Mouse (Mus musculus) cerebellum, adult 9-10 months (tissue): Measurements from ENCODE around the gene Map4k4.
A peak's percentile ranks its signal among the peaks of the same experiment; 100 is the strongest.

ENCODE experiments used
- DNase-seq: peaks from one replicate; pipeline ENCODE4 v3.0.0; 2022

The Map4k4 gene

DNA sequence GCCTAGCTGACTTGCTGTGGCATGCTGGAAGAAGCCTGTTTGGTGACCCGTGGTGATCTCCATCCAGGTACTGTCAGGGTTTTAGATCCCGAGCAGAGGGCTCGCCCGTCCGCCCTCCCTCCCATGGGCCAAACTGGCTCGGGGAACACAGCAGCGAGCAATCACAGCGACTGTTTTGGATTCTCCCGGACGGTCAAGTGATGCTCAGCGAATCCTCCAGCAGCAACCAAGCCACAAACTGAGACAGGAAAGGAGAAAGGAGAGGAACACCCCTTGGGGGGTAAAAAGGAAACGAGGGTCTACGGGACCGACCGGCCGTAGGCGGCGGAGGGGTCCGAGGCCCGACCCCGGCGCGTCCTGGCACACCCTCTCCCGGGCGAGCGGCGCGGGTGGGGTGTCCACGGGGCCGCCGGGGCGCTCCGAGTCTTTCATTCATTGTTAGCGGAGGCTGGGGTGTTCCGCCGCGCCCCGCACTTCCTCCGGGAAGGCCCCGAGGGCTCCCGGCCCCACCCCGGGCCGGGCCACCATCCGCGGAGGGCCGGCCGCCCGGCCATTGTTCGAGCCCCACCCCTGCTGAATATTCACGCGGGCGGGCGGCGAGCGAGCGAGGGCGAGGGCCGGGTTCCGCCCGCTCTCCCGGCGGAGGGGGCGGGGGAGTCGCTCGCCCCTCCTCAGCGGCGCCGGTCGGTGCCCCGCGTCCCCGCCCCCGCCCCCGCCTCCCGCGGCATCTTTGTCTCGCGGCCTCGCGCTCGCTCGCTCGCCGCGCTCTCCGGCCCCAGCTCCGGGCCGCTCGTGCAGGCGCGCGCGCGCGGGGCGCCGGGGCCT lies at the start of gene Map4k4:
Gene Map4k4 (plus strand): TSS at position 733 of the 825 bp plus-strand sequence.
- peak; percentile 72 for DNase-seq

DNA sequence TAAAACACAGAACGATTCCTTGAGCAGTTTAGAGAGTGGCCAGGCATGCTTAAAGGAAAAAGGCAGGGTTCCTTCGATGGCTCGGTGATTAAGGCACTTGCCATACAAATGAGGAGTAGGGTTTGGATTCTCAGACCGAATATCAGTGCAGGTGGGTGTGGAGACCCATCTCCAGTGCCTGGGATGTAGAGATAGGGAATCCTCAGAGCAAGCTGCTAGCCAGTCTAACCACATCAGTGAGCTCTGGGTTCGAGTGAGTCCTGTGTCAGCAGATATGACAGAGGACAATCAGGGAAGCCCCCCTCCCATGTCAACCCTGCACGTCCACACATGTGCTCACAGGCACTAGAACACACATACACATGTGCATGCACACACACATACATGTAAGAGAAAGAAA lies 44.8 kb upstream of the Map4k4 start:
- no peak for DNase-seq

DNA sequence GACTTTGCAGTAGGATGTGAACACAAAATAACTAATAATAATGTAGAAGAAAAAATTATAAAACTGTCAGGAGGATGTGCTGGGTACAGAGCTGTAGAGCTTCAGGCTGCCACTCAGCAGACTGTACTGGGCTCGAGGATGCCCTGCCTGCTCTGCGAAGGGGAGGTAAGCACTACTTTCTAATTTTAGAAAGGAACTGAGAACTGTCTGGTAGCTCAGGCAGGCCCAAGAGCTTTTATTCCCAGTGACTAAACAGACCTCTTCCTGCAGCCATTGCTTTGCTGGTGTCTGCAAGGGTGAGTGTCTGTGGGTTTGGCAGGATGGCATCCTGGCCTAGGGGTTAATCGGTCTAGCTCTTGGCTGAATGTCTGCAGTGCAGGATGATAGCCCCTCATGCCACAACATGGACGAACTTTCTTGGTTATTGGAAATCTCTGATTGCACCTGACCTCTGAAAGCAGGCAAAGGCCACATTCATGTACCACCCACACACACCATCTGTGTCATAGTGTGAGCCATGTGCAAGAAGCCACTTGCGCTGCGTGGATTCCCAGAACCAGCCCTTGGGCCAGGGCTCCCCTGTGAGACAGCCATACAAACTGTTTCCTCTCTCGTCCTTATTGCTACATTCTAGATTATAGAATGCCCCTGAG lies 43.8 kb upstream of the Map4k4 start:
- peak; percentile 77 for DNase-seq

DNA sequence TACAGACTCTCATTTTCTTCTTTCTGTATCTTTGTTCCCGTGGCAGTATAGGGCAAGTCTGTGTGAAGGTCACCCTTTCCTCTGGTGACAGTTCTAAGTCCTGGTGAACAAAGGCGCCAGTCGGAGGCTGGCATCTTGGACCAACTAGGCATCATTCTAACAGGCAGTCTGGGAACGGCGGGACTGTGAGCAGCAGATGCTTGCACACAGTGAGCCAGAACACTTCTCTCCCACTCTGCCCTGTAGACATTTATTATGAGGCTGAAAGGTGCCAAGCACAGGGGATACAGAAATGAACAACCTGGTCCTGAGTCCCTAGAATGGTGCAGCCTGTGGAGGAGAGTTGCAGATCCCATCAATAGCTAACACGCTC lies 43.3 kb upstream of the Map4k4 start:
- DNase-seq = peak; percentile 73

DNA sequence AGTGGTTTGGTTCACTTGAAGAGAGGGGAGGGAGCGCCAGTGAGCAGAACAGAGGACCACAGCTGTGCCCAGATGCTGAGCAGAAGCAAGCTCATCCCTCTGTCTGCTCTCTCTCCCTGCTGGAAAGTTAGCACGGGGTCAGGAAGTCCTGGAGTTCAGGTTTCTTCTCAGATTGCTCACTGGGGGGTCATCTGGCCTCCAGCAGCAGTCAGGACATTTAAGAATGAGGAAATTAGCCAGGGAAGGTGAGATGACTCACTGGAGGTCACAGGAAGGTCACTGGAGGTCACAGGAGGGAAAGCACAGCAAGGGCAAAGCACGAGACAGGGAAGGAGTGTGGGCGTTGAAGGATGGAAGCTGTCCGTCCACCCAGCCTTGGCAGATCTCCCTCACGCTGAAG lies 41.5 kb upstream of the Map4k4 start:
- no peak for DNase-seq

DNA sequence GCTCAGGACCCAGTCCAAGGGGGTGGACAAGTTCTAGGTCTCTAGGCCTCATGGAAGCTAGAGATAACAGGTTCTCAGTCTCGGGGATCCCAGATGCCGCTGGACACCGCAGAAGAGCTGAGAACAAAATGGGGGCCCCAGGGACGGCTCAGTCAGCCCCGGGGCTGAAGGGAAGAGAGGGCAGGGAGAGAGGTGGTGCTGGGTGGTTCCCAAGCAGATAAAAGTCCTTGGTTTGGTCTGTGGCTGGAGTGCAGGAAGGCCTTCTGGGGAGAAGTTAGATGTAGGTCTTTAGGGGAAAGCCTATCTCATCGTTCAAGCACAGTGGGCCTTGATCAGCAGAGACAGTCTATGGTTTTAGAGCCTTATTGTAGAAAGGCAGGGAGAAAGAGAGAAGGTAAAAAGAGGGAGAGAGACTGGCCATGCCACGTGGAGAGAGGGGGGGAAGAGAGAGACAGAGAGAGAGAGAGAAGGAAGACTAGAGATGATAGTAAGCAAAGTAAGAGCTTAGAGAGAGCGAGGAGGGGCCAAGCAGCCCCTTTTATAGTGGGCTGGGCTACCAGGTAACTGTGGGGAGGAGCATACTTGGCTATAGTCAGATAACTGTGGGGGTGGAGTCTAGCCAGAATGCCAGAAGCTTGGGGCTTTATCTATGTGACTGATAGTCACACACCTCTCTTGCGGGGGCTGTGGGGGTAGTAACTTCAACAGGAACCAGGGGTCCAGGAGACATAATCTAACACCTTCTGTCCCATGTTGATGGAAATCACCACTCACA lies 34.2 kb upstream of the Map4k4 start:
- no peak for DNase-seq

DNA sequence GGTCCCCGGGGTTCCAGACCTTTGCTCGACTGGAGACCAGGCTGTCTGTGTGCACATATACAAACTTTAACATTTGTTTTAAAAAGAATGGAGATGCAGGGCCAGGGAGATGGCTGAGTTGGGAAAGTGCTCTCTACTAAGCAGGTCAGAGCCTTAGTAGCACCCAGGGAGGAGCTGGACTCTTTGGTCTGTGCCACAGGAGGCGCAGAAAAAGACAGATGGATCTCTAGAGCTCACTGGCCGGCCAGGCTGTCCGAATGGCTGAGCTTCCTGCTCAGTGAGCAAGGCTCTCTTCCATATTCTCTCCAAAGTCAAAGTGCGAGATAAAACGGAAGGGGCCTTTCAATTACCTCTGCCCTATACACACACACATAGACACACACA lies 33.6 kb upstream of the Map4k4 start:
- peak; percentile 72 for DNase-seq

DNA sequence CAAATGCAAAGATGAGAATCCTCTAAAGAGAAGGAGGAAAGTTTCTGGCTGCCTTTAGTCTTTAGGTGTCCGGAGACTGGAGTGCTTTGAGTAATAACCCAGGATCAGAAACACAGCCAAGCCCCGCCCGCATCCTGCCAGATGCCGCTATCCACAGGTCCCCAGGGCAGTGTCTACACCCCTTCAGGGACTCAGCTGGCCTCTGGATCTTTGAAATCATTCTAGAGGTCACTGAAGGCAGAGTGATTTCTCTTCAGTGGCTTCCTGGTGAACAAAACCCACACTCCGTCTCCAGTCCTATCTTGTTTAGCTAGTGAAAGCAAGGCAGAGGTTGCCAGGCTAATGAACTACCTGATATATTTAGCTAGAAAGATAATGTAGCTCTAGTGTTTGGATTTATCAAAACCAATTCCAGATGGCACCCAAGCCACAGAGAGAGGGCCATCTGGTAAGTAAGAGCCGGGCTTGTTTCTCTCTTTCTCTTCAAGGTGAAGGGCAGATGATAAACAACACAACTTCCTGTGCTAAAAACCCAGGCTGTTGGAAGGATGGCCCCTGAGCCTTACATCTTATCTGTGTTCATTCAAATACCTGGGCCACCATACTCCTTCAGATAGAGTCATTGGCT lies 32.6 kb upstream of the Map4k4 start:
- DNase-seq = peak; percentile 66

DNA sequence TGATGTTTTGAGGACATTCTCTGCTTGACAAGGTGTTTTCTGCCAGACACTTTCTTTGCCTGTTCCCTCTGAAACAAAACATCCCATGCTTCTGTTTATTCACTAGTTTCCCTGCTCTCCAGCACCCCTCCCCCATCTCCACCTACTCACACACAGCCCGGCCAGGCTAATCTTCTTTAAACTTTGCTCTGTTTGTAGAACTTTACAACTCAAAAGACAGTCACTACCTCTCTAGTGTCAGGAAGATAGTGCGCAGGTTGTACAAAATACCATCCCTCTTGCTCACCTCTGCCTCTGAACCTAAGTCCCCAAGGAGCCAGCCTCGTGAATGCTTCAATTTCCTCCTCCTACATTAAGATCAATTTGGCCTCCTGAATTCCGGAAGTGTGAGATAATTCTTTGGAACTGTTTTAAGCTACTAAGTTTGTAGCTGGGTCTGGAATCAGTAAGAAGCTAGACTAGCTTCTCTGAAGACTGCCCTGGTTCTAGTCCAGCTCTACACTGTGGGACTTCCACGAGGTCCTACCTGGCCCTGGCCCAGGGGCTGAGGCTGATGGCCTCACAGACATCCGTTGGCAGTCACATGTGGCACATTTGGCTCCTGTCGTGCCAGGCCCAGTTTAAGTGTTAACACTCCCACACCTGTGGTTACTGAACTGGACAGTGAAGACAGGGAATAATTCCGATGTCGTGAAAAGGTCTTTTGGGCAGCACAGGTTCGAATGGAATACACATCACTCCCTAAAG lies 31.7 kb upstream of the Map4k4 start:
- peak; percentile 73 for DNase-seq

DNA sequence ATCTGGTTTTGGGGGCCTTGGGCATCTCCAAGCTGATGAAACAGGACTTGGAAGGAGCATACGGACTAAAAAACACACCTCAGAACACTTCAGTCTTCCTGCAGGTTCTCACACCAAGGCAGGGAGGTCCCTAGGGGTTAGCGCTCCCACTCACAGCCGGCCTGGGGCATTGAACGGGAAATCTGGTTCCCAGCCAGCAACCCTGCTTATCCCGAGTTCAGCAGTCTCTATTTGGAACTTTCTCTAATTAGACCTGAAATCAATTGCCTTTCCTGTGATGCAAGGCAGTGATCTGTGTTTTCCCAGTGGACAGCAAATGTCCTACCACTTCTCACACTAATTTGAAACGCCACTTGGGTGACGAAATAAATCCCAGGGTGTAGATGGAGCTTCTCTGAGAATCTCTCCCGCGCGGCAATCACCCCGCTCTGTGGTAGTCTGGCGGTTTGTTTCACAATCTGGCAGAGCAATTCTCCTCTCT lies 31.0 kb upstream of the Map4k4 start:
- peak; percentile 67 for DNase-seq

DNA sequence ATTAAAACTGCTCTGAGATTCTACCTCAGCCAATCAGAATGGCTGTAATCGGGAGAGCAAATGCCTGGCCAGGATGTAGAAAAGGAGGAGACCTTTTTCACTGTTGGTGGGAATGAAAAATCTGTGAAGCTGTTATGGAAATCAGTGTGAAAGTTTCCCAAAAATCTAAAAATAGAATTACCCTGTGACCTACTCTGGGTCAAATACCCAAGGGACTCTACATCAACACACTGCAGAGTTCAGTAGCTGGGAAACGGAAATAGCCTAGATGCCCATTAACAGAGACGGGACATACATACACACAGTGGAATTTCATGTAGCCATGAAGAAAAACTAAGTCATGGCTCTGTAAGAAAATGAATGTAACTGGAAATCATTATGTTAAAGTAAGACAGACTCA lies 22.7 kb upstream of the Map4k4 start:
- no peak for DNase-seq

DNA sequence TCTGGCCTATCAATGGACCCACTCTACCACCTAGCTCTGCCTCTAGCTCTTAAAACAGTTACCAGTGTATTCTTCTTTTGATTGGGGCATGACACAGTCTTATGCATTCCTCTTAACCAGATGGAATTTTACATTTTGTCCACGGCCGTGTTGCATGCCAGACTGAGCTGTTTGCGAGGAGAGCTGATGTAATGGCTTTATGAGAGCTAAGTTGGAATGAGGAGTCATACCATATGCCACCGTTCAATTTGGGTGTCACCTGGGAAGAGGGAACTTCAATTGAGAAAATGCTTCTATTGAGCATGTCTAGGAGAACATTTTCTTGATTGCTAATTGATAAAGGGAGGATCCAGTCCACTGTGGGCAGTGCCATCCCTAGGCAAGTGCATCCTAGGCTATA lies 18.2 kb upstream of the Map4k4 start:
- peak; percentile 65 for DNase-seq

DNA sequence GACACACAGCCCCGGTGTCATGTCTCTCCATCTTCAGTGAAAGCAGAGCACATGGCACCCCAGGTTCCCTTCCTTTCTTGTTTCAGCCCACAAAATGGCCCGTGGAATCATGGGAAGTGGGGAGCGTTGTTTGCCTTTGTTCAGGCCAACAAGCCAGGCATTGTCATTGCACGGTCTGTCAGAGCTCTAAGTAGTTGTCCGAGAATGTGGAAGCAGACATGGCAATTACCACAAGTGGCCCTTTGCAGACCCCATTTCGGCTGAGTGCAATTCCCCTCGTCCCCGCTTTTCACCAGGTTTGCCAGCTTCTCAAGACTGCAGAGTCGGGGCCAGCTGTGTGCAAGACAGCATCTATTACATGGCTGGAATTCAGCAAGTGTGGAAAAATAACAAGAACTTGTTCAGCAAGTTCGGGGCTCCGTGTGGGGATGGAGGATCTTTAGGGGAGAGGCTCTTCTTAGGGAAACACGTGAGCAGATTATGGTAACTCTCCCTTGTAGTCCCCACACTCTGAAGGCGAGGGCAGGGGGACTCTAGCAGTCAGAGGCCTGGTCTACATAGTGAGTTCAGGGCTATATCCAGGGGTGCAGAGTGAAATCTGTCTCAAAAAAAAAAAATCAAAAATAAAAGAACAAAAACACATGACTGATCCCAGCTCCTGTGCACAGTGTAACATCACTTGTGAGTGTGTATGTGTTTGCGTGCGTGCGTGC lies 15.8 kb upstream of the Map4k4 start:
- DNase-seq = no peak

DNA sequence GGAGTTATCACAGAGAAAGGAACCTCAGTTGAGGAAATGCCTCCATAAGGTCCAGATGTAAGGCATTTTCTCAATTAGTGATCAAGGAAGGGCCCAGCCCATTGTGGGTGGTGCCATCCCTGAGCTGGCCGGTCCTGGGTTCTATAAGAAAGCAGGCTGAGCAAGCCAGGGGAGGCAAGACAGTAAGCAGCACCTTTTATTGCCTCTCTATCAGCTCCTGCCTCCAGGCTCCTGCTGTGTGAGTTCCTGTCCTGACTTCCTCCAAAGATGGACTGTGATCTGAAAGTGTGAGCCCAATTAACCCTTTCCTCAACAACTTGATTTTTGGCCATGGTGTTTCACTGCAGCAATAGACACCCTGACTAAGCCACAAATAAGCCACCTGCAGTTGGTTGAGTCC lies 12.7 kb upstream of the Map4k4 start:
- DNase-seq = no peak

DNA sequence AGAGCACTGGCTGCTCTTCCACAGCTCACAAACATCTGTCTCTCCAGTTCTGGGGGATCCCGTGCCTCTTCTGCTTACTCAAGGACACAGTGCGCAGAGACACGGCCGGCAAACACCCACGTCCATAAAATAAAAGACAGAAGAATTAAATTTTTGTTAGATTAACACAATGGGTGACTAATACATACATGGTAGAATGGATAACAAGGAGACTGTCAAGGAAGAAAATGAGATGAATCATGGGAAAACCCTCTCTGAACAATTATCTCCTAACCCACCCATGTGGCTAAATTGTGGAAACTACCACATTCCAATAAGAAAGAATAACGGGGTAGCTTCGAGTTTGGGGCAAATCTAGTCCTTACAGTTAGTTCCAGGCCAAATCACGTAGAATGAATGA lies 11.3 kb upstream of the Map4k4 start:
- DNase-seq = no peak

DNA sequence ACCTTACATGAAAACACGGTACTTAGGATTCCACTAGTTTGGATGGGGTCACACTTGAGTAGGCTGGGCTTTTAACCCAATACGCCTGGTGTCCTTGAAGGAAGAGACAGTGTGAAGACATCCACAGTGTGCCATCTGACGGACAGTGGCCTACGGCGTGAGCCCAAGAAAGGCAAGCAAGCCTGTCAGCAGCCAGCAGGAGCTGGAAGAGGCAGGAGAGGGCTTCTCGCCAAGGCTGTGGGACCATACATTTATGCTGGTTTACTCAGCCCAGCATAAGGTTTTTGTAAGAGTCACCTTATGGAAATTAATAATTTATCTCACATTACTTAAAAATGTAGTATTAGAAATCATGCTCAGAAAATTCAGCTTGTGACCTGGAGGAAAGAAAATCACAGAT lies 10.7 kb upstream of the Map4k4 start:
- DNase-seq = no peak

DNA sequence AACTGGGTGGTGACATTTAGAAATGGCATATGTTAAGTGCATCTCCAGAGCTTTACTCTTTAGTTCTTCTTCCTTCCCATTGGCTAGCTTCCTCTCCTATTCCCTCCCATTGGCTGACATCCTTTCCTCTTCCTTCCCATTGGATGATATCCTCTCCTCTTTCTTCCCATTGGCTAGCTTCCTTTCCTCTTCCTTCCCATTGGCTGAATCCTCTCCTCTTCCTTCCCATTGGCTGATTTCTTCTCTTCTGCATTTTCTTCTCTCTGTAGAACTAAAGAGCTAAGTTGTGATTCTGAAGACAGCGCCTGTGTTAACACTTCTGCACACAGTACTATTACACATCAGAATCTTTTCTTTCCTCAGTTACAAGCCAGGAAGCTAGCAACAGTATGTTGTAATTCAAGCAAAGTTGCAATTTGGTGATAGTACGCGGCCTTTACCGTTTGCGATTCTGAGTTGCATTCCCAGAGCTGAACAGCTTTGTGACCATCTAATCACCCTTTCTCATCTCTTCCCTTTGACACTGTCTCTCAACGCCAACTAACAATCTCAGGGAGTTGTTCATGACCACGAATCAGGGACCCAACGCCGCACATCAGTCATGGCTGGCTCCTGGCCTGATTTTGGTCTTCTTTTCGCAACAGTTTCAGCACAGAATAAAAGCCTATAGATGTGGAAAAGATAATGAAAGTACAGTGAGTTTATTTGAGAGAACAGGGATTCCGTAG lies 7.4 kb upstream of the Map4k4 start:
- no peak for DNase-seq

DNA sequence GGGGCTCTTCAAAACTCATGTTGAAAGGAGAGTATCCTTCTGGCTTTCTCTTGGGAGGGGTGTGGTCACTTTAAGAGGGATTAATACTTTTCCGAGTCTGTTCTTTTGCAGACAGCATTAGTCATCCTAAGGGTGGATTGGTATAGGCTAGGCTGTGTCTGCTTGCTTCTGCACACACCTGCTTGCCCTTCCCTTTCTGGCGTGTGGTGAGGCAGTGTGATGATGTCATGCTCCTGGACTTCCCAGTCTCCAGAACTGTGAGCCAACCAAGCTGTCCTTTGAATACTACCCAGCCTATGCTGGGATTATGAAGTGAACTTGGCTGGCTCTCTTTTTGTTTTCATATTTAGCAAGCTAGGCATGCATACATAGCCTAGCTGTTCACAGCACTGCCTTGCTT lies 5.6 kb upstream of the Map4k4 start:
- DNase-seq = no peak

DNA sequence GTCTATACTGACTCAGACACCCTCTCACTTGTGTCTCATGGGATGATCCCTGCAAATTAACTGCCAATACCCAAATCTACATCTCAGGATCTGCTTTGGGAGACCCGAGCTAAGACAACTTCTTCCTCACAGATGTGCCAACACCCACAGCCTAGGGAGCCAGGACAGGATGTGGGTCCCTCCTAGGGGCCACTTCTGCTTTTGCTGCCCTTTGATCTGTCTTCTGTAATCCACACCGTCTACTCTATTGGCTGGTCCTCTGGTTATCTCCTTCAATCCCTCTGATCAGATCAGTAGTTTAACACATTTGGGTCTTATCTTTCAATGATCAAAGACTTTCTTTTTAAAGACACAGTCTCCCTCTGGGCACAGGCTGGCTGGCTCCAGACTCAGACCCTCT lies 5.2 kb upstream of the Map4k4 start:
- DNase-seq = no peak

DNA sequence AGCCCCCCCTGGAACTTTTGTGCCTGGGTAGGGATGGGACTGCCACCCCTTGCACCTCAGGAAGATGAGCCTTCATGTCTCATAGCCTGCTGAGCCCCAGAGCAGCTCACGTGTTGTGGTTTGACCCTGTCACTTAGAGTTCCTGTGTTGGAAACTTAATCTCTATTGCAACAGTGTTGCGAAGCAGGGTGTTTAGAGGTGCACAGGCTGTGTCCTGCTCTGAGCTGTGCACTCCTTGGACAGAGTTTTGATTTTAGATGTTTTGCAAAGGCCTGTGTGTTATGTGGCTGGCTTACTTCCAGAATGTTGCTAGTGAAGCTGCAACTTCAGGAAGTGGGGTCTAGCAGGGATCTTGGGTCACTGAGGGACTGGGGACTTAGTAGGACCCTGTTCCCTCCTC lies 4.1 kb upstream of the Map4k4 start:
- no peak for DNase-seq

DNA sequence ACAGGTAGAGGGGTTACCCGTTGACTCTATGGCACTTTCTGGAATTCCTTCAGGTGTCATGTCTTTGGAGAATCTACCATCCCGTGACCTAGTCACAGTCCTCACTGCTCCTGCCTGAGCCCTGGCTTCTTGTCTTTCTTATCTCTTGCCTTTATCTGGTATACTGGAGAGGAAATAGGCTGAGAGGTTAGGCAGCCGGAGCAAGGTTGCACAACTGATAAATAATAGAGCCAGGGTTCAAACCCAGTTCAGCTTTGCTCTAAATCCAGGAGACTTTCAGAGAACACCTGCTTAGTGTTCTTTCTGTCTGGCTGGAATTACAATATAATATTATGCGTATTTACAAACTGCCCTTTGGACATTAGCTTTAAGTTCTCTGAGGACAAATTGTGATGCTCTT lies 2.0 kb upstream of the Map4k4 start:
- no peak for DNase-seq
